Mouse (Mus musculus) stomach, embryonic 15.5 days (tissue): Measurements from ENCODE around the gene Ovol1. TPM values are rescaled to one million over a fixed set of nuclear protein-coding genes. Genes with fewer than 3 reads are reported as not detected.

Experiments
- ATAC-seq: fragments of 200-750 bp; cut with Nextera tagmentation; 2 replicates; pipeline ENCODE4 v1.8.0; 2017; ENCODE audit warnings: low read depth, moderate number of reproducible peaks, moderate TSS enrichment; ENCODE audit not compliant: insufficient read depth, low FRiP score
- H3K27ac ChIP-seq: fragments of 300-500 bp; sonication (generic); 2 replicates; pipeline ENCODE4 v1.5.1; 2015; ENCODE audit warnings: mild to moderate bottlenecking, inconsistent platforms
- H3K27me3 ChIP-seq: fragments of 300-500 bp; sonication (generic); replicated peaks from 2 replicates; pipeline ENCODE4 v1.6.1; 2015; ENCODE audit warnings: inconsistent platforms
- H3K36me3 ChIP-seq: fragments of 300-500 bp; sonication (generic); 2 replicates; pipeline ENCODE4 v1.6.1; 2015; ENCODE audit warnings: inconsistent platforms
- H3K4me1 ChIP-seq: fragments of 300-500 bp; sonication (generic); 2 replicates; pipeline ENCODE4 v1.6.1; 2015; ENCODE audit warnings: inconsistent platforms
- H3K4me2 ChIP-seq: fragments of 300-500 bp; sonication (generic); 2 replicates; pipeline ENCODE4 v1.6.1; 2015; ENCODE audit warnings: mild to moderate bottlenecking, inconsistent platforms
- H3K4me3 ChIP-seq: fragments of 300-500 bp; sonication (generic); replicated peaks from 2 replicates; pipeline ENCODE4 v1.5.1; 2015; ENCODE audit warnings: inconsistent platforms
- H3K9ac ChIP-seq: fragments of 300-500 bp; sonication (generic); 2 replicates; pipeline ENCODE4 v1.6.1; 2015; ENCODE audit warnings: inconsistent platforms
- H3K9me3 ChIP-seq: fragments of 300-500 bp; sonication (generic); 2 replicates; pipeline ENCODE4 v1.6.1; 2016; ENCODE audit warnings: inconsistent platforms
- WGBS: fragments of 180-500 bp; shearing (Covaris S2); methylation state at CpG from one replicate; pipeline ENCODE4 v1.1.7; 2015; 5-methylcytosine and 5-hydroxymethylcytosine counted together
- polyA plus RNA-seq: library from polyadenylated mRNA; unstranded; fragments of >200 nt; fragmentation: Nextera tagmentation; extraction: Ambion mirVana; gene quantifications from 2 replicates; pipeline ENCODE4 v1.2.1, GENCODE M21; 2015

The Ovol1 gene
- polyA plus RNA-seq, 1 experiment from 2014 or later = 17.8 TPM

DNA sequence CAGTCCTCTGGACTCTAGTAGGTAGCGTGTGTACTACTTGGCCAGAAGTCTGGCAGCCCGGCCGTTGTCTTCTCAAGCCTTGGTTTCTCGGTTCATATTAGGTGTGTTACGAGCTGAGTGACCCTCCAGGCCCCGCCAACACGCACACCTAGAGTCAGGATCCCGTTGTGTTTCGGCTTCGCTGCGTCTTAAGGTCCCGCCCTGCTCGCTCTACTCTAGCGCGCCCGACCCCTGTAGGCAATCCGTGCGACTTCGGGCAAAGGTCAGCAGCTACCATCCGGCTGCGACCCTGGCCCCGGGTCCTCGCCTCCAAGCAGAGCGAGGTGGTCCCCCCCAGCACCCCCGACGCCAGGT, 6.7 kb upstream of the Ovol1 start:
- peaks cover 25% of the 10 kb centered on the region for H3K4me1 ChIP-seq
- peak overlapping the region; percentile 97 for H3K27ac ChIP-seq
- H3K4me3 ChIP-seq = peak overlapping the region; percentile 82
- peaks cover 1% of the 10 kb centered on the region for H3K27me3 ChIP-seq
- H3K9me3 ChIP-seq = no peaks in the 10 kb centered on the region
- peak; percentile 19 for ATAC-seq
- peak overlapping the region; percentile 99 for H3K4me2 ChIP-seq
- peak overlapping the region; percentile 80 for H3K9ac ChIP-seq
- peaks cover 3% of the 10 kb centered on the region; the same call in 1 of the 2 replicates for H3K36me3 ChIP-seq
- WGBS = 2% methylated on average over 26 of the region's 26 CpGs

DNA sequence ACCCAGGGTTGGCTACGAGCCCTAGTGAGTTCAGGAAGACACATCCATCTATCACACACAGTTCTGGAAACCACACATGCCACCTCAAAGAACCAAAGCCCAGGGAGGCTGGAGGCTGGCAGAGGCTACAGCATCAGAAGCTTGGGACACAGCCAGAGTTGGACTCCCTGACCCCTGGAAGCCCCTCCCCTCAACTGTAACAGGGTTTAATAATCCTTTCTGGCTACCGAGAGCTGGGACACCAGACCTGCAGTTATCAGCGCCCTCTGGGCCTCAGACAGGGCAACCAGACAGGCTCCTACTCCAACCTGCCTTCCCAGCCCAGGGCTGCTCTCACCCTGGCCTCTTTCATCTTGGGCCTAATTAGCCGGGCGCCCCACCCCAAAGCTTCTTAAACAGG, 5.9 kb upstream of the Ovol1 start:
- H3K4me2 ChIP-seq = peak overlapping the region; percentile 99
- ATAC-seq = no peak
- H3K9ac ChIP-seq = no peak overlapping the region
- H3K27me3 ChIP-seq = peaks cover 10% of the 10 kb centered on the region
- peaks cover 3% of the 10 kb centered on the region; the same call in 1 of the 2 replicates for H3K36me3 ChIP-seq
- H3K4me1 ChIP-seq = peaks cover 25% of the 10 kb centered on the region
- H3K4me3 ChIP-seq = no peak overlapping the region; the same call in 1 of the 2 replicates
- H3K27ac ChIP-seq = peak overlapping the region; percentile 97; the same call in 1 of the 2 replicates
- WGBS = 68% methylated on average over 5 of the region's 5 CpGs
- H3K9me3 ChIP-seq = no peaks in the 10 kb centered on the region

- no peak overlapping the region for H3K9ac ChIP-seq
- no peaks in the 10 kb centered on the region for H3K9me3 ChIP-seq
- H3K27ac ChIP-seq = no peak overlapping the region
- H3K27me3 ChIP-seq = peaks cover 44% of the 10 kb centered on the region
- no peak overlapping the region for H3K4me2 ChIP-seq
- H3K36me3 ChIP-seq = no peaks in the 10 kb centered on the region
- no peak overlapping the region for H3K4me3 ChIP-seq
- 86% methylated on average over 10 of the region's 10 CpGs for WGBS
- H3K4me1 ChIP-seq = peaks cover 24% of the 10 kb centered on the region
- ATAC-seq = no peak
These were observed 2.3 kb upstream of the Ovol1 start for GRCm38 (mm10) chr19:5562776-5563175.

- H3K9me3 ChIP-seq = no peaks in the 10 kb centered on the region
- H3K4me1 ChIP-seq = peaks cover 19% of the 10 kb centered on the region
- no peaks in the 10 kb centered on the region for H3K36me3 ChIP-seq
- peak overlapping the region; percentile 48; the same call in 1 of the 2 replicates for H3K4me3 ChIP-seq
- ATAC-seq = no peak
- peak overlapping the region; percentile 77 for H3K4me2 ChIP-seq
- 43% methylated on average over 3 of the region's 3 CpGs for WGBS
- peak overlapping the region; percentile 94 for H3K27ac ChIP-seq
- peaks cover 47% of the 10 kb centered on the region for H3K27me3 ChIP-seq
- no peak overlapping the region for H3K9ac ChIP-seq
These were observed 1.4 kb upstream of the Ovol1 start for GRCm38 (mm10) chr19:5561886-5562285.

DNA sequence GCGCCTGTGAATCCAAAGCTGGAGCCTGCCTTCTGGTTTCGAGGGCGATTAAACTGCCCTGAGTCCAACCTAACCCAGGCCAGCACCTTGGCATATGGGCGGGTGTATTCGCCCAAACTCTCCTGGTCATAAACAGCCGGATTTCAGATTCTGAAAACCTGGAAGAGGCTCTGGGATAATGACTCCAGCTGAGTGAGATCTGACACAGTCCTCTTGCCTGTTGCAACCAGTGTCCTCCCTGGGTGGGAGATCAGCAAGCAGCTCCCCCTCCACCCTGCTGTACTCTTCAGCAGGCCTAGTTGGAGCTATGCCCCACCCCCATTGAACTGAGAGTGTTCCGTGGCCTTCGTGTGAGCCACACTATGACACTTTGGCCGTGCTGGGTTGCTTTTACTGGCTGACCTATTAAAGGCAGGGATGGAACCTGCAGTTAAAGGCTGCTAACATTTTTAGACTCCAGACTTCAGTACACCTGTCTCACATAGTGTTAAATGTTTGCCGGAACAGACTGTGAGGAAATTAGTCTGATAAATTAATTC, 875 bp upstream of the Ovol1 start:
- Histone ChIP-seq H3K9me3 (no peaks in the 10 kb centered on the region), H3K4me3 (peak overlapping the region; percentile 48), H3K4me2 (peak overlapping the region; percentile 77), H3K9ac (peak overlapping the region; percentile 29; the same call in 1 of the 2 replicates), H3K27me3 (peaks cover 47% of the 10 kb centered on the region), H3K4me1 (peaks cover 13% of the 10 kb centered on the region), H3K27ac (peak overlapping the region; percentile 94), H3K36me3 (no peaks in the 10 kb centered on the region)
- WGBS = 18% methylated on average over 10 of the region's 10 CpGs
- ATAC-seq = no peak

DNA sequence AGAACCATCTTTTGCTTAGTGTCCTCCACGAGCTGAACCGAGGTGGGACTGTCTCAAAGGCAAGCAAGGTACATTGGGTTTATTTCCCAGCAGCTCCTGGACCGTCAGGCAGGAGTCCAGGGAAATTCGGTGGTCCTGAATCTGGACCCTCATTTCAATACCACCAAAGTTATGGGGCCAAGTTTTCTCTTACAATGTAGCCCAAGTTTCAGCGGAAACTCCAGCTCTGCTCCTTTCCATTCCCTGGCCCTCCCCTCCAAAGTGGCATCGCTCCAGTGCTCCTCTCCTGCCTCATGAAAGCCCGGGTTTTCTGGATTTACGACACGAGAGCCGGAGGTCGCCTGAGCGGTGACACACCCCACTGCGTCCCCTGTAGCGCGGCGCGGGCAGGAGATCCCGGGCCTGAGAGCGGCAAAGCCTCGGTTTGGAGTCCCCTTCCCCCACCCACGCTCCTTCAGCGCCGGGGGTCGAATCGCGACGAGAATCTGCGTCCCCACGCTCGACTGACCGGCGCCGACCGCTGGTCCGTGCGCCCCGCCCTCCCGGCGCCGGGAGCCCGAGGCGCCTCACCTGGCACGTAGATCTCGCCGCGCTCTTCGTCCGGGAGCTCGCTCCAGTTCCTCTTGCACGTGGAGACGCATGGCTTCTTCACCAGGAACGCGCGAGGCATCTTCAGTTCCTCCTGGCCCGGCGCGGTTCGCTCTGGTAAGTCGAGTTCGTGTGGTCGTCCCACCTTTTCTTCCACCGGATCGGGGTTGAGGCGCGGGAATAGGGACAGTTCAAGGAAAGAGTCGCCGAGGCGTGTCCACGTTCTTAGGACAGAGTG, 602 bp downstream of the Ovol1 start:
- H3K27me3 ChIP-seq = peaks cover 47% of the 10 kb centered on the region
- under 1% methylated on average over 69 of the region's 69 CpGs for WGBS
- H3K4me2 ChIP-seq = peak overlapping the region; percentile 77
- H3K4me1 ChIP-seq = peaks cover 17% of the 10 kb centered on the region
- H3K9ac ChIP-seq = peak overlapping the region; percentile 54
- ATAC-seq = no peak
- no peaks in the 10 kb centered on the region for H3K9me3 ChIP-seq
- H3K36me3 ChIP-seq = no peaks in the 10 kb centered on the region
- peak overlapping the region; percentile 48 for H3K4me3 ChIP-seq
- peak overlapping the region; percentile 86 for H3K27ac ChIP-seq

DNA sequence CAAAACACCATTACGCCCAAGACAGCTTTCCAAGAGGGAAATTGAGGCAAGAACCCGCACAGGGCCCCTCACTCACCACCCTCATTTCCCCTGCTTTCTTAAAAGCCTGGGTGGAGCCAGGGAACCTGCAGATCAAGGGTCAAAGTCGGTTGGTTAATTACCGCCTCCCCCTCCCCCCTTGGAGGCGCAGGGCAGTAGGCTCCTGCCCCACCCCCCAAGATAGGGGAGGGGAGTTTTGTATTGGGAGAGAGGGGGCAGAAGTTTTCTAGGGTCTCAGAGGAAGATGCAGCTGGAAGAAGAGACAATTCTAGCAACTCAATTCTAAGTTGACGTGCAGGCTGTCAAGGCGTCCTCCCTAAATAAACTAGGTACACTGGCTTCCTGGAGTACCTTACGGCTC, 1.2 kb downstream of the Ovol1 start:
- Histone ChIP-seq H3K27me3 (peaks cover 47% of the 10 kb centered on the region), H3K9ac (no peak overlapping the region), H3K4me1 (peaks cover 22% of the 10 kb centered on the region), H3K4me2 (peak overlapping the region; percentile 77), H3K36me3 (no peaks in the 10 kb centered on the region), H3K4me3 (peak overlapping the region; percentile 48), H3K9me3 (no peaks in the 10 kb centered on the region), H3K27ac (0 out of 2 replicates have a peak overlapping the region, but pooled peaks have one; percentile 86)
- ATAC-seq = no peak
- WGBS = 19% methylated on average over 8 of the region's 8 CpGs

DNA sequence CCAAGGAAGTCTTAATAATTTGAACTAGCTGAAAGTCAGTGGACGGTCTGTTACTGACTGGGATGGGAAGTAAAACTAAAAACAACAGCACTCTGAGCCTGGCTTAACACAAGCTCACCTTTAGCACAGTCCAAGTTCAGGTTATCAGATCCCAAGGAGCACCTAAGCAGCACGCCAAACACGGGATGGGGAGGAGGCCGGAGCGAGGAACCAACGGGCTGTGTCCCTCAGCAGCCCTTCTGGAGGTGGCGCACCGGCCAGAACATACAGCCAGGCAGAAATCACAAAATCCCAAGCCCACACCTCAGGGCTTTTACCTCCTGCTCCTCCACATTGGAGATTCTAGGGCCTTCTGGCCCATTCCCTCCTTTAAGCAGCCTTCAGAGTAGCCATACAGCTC, 1.7 kb downstream of the Ovol1 start:
- peaks cover 47% of the 10 kb centered on the region for H3K27me3 ChIP-seq
- 60% methylated on average over 8 of the region's 8 CpGs for WGBS
- H3K9ac ChIP-seq = no peak overlapping the region
- H3K4me2 ChIP-seq = peak overlapping the region; percentile 77
- no peak overlapping the region for H3K27ac ChIP-seq
- no peak for ATAC-seq
- peak overlapping the region; percentile 48 for H3K4me3 ChIP-seq
- peaks cover 22% of the 10 kb centered on the region for H3K4me1 ChIP-seq
- no peaks in the 10 kb centered on the region for H3K9me3 ChIP-seq
- H3K36me3 ChIP-seq = no peaks in the 10 kb centered on the region

GRCm38 (mm10) chr19:5558169-5558568, 2.3 kb downstream of the Ovol1 start:
- H3K27ac ChIP-seq = no peak overlapping the region
- peak overlapping the region; percentile 48 for H3K4me3 ChIP-seq
- H3K4me1 ChIP-seq = peaks cover 26% of the 10 kb centered on the region
- peak overlapping the region; percentile 77 for H3K4me2 ChIP-seq
- ATAC-seq = no peak
- H3K9me3 ChIP-seq = no peaks in the 10 kb centered on the region
- H3K36me3 ChIP-seq = no peaks in the 10 kb centered on the region
- no peak overlapping the region for H3K9ac ChIP-seq
- WGBS = 43% methylated on average over 7 of the region's 7 CpGs
- H3K27me3 ChIP-seq = peaks cover 47% of the 10 kb centered on the region

DNA sequence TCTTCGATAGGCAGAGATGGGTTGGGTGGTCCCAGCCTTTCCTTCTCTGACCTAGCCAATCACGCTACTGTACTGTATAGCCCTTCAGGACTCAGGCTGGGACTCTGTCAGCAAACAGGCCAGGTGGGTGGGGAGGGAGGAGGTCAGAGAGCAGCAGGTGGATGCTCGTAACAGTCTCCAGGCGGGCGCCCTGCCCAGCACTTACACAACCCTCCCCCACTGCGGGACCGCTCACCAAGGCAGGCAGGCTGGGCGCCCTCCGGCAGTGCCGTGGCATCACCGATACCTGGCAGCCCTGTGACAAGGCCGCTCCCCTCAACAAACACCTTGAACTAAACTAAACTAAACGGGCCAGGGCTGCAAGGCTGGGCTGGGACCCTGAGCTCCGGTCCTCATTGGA, 6.2 kb downstream of the Ovol1 start:
- 0 out of 2 replicates have a peak, but pooled peaks cover 14% of the 10 kb centered on the region for H3K4me1 ChIP-seq
- H3K9me3 ChIP-seq = no peaks in the 10 kb centered on the region
- no peak overlapping the region for H3K9ac ChIP-seq
- H3K4me3 ChIP-seq = no peak overlapping the region
- H3K27me3 ChIP-seq = peaks cover 18% of the 10 kb centered on the region
- ATAC-seq = peak; percentile 66
- peaks cover 4% of the 10 kb centered on the region; the same call in 1 of the 2 replicates for H3K36me3 ChIP-seq
- H3K4me2 ChIP-seq = no peak overlapping the region; the same call in 1 of the 2 replicates
- 67% methylated on average over 14 of the region's 14 CpGs for WGBS
- 0 out of 2 replicates have a peak overlapping the region, but pooled peaks have one; percentile 14 for H3K27ac ChIP-seq

DNA sequence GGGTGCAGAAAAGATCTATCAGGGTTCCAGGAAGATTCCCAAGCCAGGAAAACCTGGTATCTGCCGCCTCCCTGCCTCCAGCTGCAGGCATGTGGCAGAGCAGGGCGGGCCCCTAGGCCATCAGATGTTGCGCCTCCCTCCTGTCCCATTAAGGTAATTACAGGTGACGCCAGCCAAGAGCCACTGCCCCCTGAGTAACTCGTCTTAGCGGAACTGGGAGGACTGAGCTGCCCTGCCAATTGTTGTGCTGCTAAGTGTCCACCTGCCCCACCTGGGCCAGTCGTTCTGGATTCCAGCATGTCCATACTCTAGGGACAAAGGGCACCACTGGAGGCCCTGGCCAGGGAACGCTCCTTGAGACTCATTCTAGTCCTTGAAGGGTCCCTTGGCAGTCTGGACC, 6.6 kb downstream of the Ovol1 start:
- H3K36me3 ChIP-seq = peaks cover 4% of the 10 kb centered on the region; the same call in 1 of the 2 replicates
- 0 out of 2 replicates have a peak, but pooled peaks cover 14% of the 10 kb centered on the region for H3K4me1 ChIP-seq
- no peak overlapping the region for H3K9ac ChIP-seq
- no peaks in the 10 kb centered on the region for H3K9me3 ChIP-seq
- WGBS = 53% methylated on average over 8 of the region's 8 CpGs
- ATAC-seq = peak; percentile 32
- H3K27ac ChIP-seq = 0 out of 2 replicates have a peak overlapping the region, but pooled peaks have one; percentile 14
- peaks cover 14% of the 10 kb centered on the region for H3K27me3 ChIP-seq
- no peak overlapping the region; the same call in 1 of the 2 replicates for H3K4me2 ChIP-seq
- H3K4me3 ChIP-seq = no peak overlapping the region
